Mouse (Mus musculus): ENCODE data around the gene Gm14393.
"Not testable (repeated sequence)": the region's sequence is repeated elsewhere in the genome, so short reads cannot be mapped to it uniquely, and the experiment has no call there.

The Gm14393 gene

GRCm38 (mm10) chr2:175067681-175068261 lies at the start of gene Gm14393:
TSS of gene Gm14393 (minus strand) at chr2:175067781.
- not testable (repeated sequence) for DNase-seq (ENCODE audit: low read depth, low spot score)

GRCm38 (mm10) chr2:175044268-175044667 lies 23.3 kb downstream of the Gm14393 start:
- not testable (repeated sequence) for DNase-seq (ENCODE audit: low read depth, low spot score)

Measured in CD4-positive, CD25-positive, alpha-beta regulatory T cell, adult 2 months (primary cell).